ENCODE assay signal across 29 mouse cellular contexts in the genomic region with DNA sequence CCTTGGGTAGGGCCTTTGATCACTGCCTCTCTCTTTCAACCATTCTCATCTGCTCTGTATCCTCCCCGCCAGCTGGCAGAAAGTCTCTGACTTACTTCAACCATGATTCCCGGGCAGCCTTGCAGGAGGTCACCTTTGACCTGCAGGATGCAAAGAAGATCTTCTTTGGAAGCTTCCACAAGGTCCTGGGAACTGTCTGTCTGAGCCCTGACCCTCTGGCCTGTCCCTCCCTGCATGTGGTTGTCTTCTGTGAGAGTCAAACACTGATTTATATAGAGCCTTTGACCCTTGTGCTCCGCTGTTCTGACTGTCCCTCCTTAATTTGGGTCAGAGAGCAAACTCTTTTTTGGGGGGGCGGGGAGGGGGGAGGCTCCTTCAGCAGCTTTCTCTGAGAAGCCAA. TPM values are rescaled to one million over a fixed set of nuclear protein-coding genes. Genes with fewer than 3 reads are reported as not detected.
DNase-seq lines count a peak whose midpoint lies in the region; ATAC-seq and TF ChIP-seq lines count a peak whose summit lies in the region.
"Had no signal": no experiment of that assay in that cellular context is flagged by ENCODE, and none has a peak within 500 bp of the region (broad histone marks: within the 10 kb centered on the region; RNA-seq: fewer than 3 reads in every experiment).

No protein-coding gene starts in this region.

- H3K27me3 ChIP-seq in stomach, embryonic 15.5 days (replicated peaks) = no peaks in the 10 kb centered on the region
- H3K27me3 ChIP-seq in stomach, postnatal 0 days (ENCODE audit: control insufficient read depth, insufficient read depth, low read length) = no peaks in the 10 kb centered on the region
- H3K27me3 ChIP-seq in forebrain, embryonic 15.5 days = no peaks in the 10 kb centered on the region
- H3K27me3 ChIP-seq: embryonic facial prominence, embryonic 15.5 days; forebrain, embryonic 12.5 days; hindbrain, embryonic 13.5 days; midbrain, embryonic 13.5 days had no signal

- H3K4me1 ChIP-seq in stomach, embryonic 15.5 days = no peaks in the 10 kb centered on the region
- H3K4me1 ChIP-seq in stomach, postnatal 0 days (replicated peaks; ENCODE audit: control insufficient read depth, insufficient read depth) = no peaks in the 10 kb centered on the region
- H3K4me1 ChIP-seq in forebrain, embryonic 15.5 days = no peaks in the 10 kb centered on the region
- H3K4me1 ChIP-seq: embryonic facial prominence, embryonic 10.5 days; embryonic facial prominence, embryonic 15.5 days; forebrain, embryonic 12.5 days; limb, embryonic 13.5 days; midbrain, embryonic 13.5 days had no signal

- no peak for TF ChIP-seq CTCF in stomach, postnatal 0 days (IDR thresholded peaks at IDR 0.05; ENCODE audit: low read depth)

- H3K9ac ChIP-seq in stomach, embryonic 15.5 days = no peak overlapping the region
- H3K9ac ChIP-seq in stomach, postnatal 0 days (ENCODE audit: low read length) = no peak overlapping the region
- H3K9ac ChIP-seq in forebrain, embryonic 15.5 days (replicated peaks) = no peak overlapping the region
- H3K9ac ChIP-seq: embryonic facial prominence, embryonic 15.5 days; forebrain, embryonic 12.5 days; hindbrain, embryonic 13.5 days; limb, embryonic 13.5 days; midbrain, embryonic 13.5 days had no signal

- no peaks in the 10 kb centered on the region for H3K36me3 ChIP-seq in stomach, embryonic 15.5 days
- H3K36me3 ChIP-seq in stomach, postnatal 0 days (ENCODE audit: control insufficient read depth, insufficient read depth, low read length) = no peaks in the 10 kb centered on the region
- H3K36me3 ChIP-seq in forebrain, embryonic 15.5 days = no peaks in the 10 kb centered on the region
- H3K36me3 ChIP-seq: embryonic facial prominence, embryonic 10.5 days; embryonic facial prominence, embryonic 15.5 days; forebrain, embryonic 12.5 days; hindbrain, embryonic 13.5 days; limb, embryonic 13.5 days; midbrain, embryonic 13.5 days had no signal

- H3K4me2 ChIP-seq in stomach, embryonic 15.5 days = no peak overlapping the region
- H3K4me2 ChIP-seq in stomach, postnatal 0 days (replicated peaks; ENCODE audit: low read depth) = no peak overlapping the region
- no peak overlapping the region for H3K4me2 ChIP-seq in forebrain, embryonic 15.5 days (replicated peaks)
- H3K4me2 ChIP-seq: embryonic facial prominence, embryonic 15.5 days; forebrain, embryonic 12.5 days; heart, embryonic 11.5 days; hindbrain, embryonic 13.5 days; limb, embryonic 13.5 days; liver, embryonic 11.5 days; midbrain, embryonic 13.5 days had no signal

- no peaks in the 10 kb centered on the region for H3K9me3 ChIP-seq in stomach, embryonic 15.5 days
- H3K9me3 ChIP-seq in stomach, postnatal 0 days (ENCODE audit: control insufficient read depth, low read length) = no peaks in the 10 kb centered on the region
- H3K9me3 ChIP-seq in forebrain, embryonic 15.5 days = no peaks in the 10 kb centered on the region
- H3K9me3 ChIP-seq: embryonic facial prominence, embryonic 10.5 days; embryonic facial prominence, embryonic 15.5 days; forebrain, embryonic 12.5 days; hindbrain, embryonic 13.5 days; limb, embryonic 13.5 days; midbrain, embryonic 13.5 days had no signal

- 0 out of 2 replicates have a peak, but pooled peaks have one; percentile 17 for ATAC-seq in stomach, embryonic 15.5 days (ENCODE audit: insufficient read depth, low FRiP score, low read depth)
- ATAC-seq in stomach, postnatal 0 days (ENCODE audit: low FRiP score, low TSS enrichment) = no peak
- ATAC-seq in forebrain, embryonic 15.5 days (replicated peaks) = no peak
- ATAC-seq: intestine, postnatal 0 days; midbrain, embryonic 13.5 days; Patski had no signal

- peak; percentile 21 for DNase-seq in kidney, adult 11 months
- no peak for DNase-seq in kidney, adult 18-20 months
- DNase-seq in stomach, postnatal 0 days (ENCODE audit: low spot score) = no peak
- peak; percentile 8 for DNase-seq in kidney, postnatal 14 days
- DNase-seq in ovary, postnatal 10 days (ENCODE audit: low spot score) = no peak
- DNase-seq: adrenal gland, postnatal 10 days; cerebellum, adult 8-10 months; cerebellum, postnatal 36 days; gastrocnemius, adult 2 months; gastrocnemius, postnatal 36 days; heart, adult 18-20 months; heart, postnatal 36 days; lung, postnatal 36 days; right cerebral cortex, adult 18-20 months; spleen, adult 18-20 months; thymus, adult 2 months; thymus, postnatal 36 days had no signal

- no peak for TF ChIP-seq EP300 in stomach, postnatal 0 days (optimal IDR thresholded peaks at IDR 0.05)

- no peak overlapping the region for H3K27ac ChIP-seq in stomach, embryonic 15.5 days
- H3K27ac ChIP-seq in stomach, postnatal 0 days (replicated peaks) = no peak overlapping the region
- H3K27ac ChIP-seq in forebrain, embryonic 15.5 days (replicated peaks) = no peak overlapping the region
- H3K27ac ChIP-seq: embryonic facial prominence, embryonic 10.5 days; embryonic facial prominence, embryonic 15.5 days; forebrain, embryonic 12.5 days; gastrocnemius, adult 2 months; hindbrain, embryonic 13.5 days; limb, embryonic 13.5 days; midbrain, embryonic 13.5 days had no signal

- no peak overlapping the region for H3K4me3 ChIP-seq in stomach, embryonic 15.5 days (replicated peaks)
- H3K4me3 ChIP-seq in stomach, postnatal 0 days (ENCODE audit: low read depth, low read length) = no peak overlapping the region
- no peak overlapping the region for H3K4me3 ChIP-seq in forebrain, embryonic 15.5 days
- H3K4me3 ChIP-seq: embryonic facial prominence, embryonic 10.5 days; embryonic facial prominence, embryonic 15.5 days; forebrain, embryonic 12.5 days; gastrocnemius, adult 2 months; hindbrain, embryonic 13.5 days; limb, embryonic 13.5 days; midbrain, embryonic 13.5 days had no signal

- 48% methylated on average over 4 of the region's 4 CpGs for WGBS in stomach, embryonic 15.5 days
- 56% methylated on average over 4 of the region's 4 CpGs for WGBS in stomach, postnatal 0 days
- WGBS in forebrain, embryonic 15.5 days = 69% methylated on average over 4 of the region's 4 CpGs

RNA-seq across cellular contexts. Expression of a gene that starts 20.7 kb away (rescaled TPM):
- polyA plus RNA-seq in stomach, embryonic 15.5 days (2015; fragmentation: Nextera tagmentation; extraction: Ambion mirVana) = 0.71 and 1.1 TPM in 2 replicates
- 0.98 and 1.3 TPM in 2 replicates for polyA plus RNA-seq in stomach, postnatal 0 days (2015; fragmentation: Nextera tagmentation; extraction: Ambion mirVana)
- polyA plus RNA-seq in forebrain, embryonic 15.5 days (2015; fragmentation: Nextera tagmentation; extraction: Ambion mirVana) = 0.08 and 0.29 TPM in 2 replicates

RNA-seq across cellular contexts. Expression of a gene that starts 36.3 kb away (rescaled TPM):
- 2.2 and 3.0 TPM in 2 replicates for polyA plus RNA-seq in stomach, embryonic 15.5 days (2015; fragmentation: Nextera tagmentation; extraction: Ambion mirVana)
- polyA plus RNA-seq in stomach, postnatal 0 days (2015; fragmentation: Nextera tagmentation; extraction: Ambion mirVana) = 0.18 and 0.22 TPM in 2 replicates
- 8.9 and 10.0 TPM in 2 replicates for polyA plus RNA-seq in forebrain, embryonic 15.5 days (2015; fragmentation: Nextera tagmentation; extraction: Ambion mirVana)

RNA-seq across cellular contexts. Expression of a gene that starts 40.0 kb away (rescaled TPM):
- polyA plus RNA-seq in stomach, embryonic 15.5 days (2015; fragmentation: Nextera tagmentation; extraction: Ambion mirVana) = 92.7 and 103 TPM in 2 replicates
- polyA plus RNA-seq in stomach, postnatal 0 days (2015; fragmentation: Nextera tagmentation; extraction: Ambion mirVana) = 45.1 and 45.2 TPM in 2 replicates
- 103 and 106 TPM in 2 replicates for polyA plus RNA-seq in forebrain, embryonic 15.5 days (2015; fragmentation: Nextera tagmentation; extraction: Ambion mirVana)

RNA-seq across cellular contexts. Expression of a gene that starts 52.6 kb away (rescaled TPM):
- 50.8 and 52.4 TPM in 2 replicates for polyA plus RNA-seq in stomach, embryonic 15.5 days (2015; fragmentation: Nextera tagmentation; extraction: Ambion mirVana)
- polyA plus RNA-seq in stomach, postnatal 0 days (2015; fragmentation: Nextera tagmentation; extraction: Ambion mirVana) = 42.7 and 44.0 TPM in 2 replicates
- 50.8 and 64.3 TPM in 2 replicates for polyA plus RNA-seq in forebrain, embryonic 15.5 days (2015; fragmentation: Nextera tagmentation; extraction: Ambion mirVana)

Comparison
In these comparisons a context has a peak if more than half of its experiments do, and no peak if none do; other contexts are left out.
1. DNase-seq: peak in kidney, adult 11 months (single experiment) and kidney, postnatal 14 days (single experiment); none in kidney, adult 18-20 months (single experiment), stomach, postnatal 0 days (single experiment) and ovary, postnatal 10 days (single experiment).